Mouse (Mus musculus): ENCODE results near the gene Tor1aip1.

The Tor1aip1 gene

GRCm38 (mm10) chr1:156035930-156036737 is at the start of gene Tor1aip1:
TSS of gene Tor1aip1 (minus strand) at chr1:156036480.
- DNase-seq = peak; percentile 99

GRCm38 (mm10) chr1:156085770-156086169 is 49.5 kb upstream of the Tor1aip1 start:
- DNase-seq = peak; percentile 78

- DNase-seq = no peak
Observed at GRCm38 (mm10) chr1:156084603-156085002, 48.3 kb upstream of the Tor1aip1 start.

GRCm38 (mm10) chr1:156077655-156078054 is 41.4 kb upstream of the Tor1aip1 start:
- peak; percentile 18 for DNase-seq

- DNase-seq = no peak
Observed at GRCm38 (mm10) chr1:156076474-156076873, 40.2 kb upstream of the Tor1aip1 start.

GRCm38 (mm10) chr1:156074575-156074974 is 38.3 kb upstream of the Tor1aip1 start:
- peak; percentile 70 for DNase-seq

- no peak for DNase-seq
Observed at GRCm38 (mm10) chr1:156073169-156073821, 37.0 kb upstream of the Tor1aip1 start.

GRCm38 (mm10) chr1:156070106-156070505 is 33.8 kb upstream of the Tor1aip1 start:
- DNase-seq = no peak

- DNase-seq = no peak
Observed at GRCm38 (mm10) chr1:156066133-156066532, 29.9 kb upstream of the Tor1aip1 start.

- DNase-seq = no peak
Observed at GRCm38 (mm10) chr1:156062193-156062592, 25.9 kb upstream of the Tor1aip1 start.

- no peak for DNase-seq
Observed at GRCm38 (mm10) chr1:156058207-156058606, 21.9 kb upstream of the Tor1aip1 start.

- no peak for DNase-seq
Observed at GRCm38 (mm10) chr1:156046688-156047087, 10.4 kb upstream of the Tor1aip1 start.

GRCm38 (mm10) chr1:156044211-156044611 is 7.9 kb upstream of the Tor1aip1 start:
- DNase-seq = no peak

- peak; percentile 74 for DNase-seq
Observed at GRCm38 (mm10) chr1:156043027-156043426, 6.7 kb upstream of the Tor1aip1 start.

- DNase-seq = no peak
Observed at GRCm38 (mm10) chr1:156042481-156042880, 6.2 kb upstream of the Tor1aip1 start.

GRCm38 (mm10) chr1:156041451-156042241 is 5.4 kb upstream of the Tor1aip1 start:
- no peak for DNase-seq

- peak; percentile 97 for DNase-seq
Observed at GRCm38 (mm10) chr1:156040731-156041401, 4.6 kb upstream of the Tor1aip1 start.

- peak; percentile 20 for DNase-seq
Observed at GRCm38 (mm10) chr1:156039989-156040388, 3.7 kb upstream of the Tor1aip1 start.

GRCm38 (mm10) chr1:156037144-156037583 is 884 bp upstream of the Tor1aip1 start:
- peak; percentile 6 for DNase-seq

GRCm38 (mm10) chr1:156035269-156035929 is 881 bp downstream of the Tor1aip1 start, which contains the start of gene Tor1aip2:
TSS of gene Tor1aip2 (plus strand) at chr1:156035403.
- peak; percentile 93 for DNase-seq

GRCm38 (mm10) chr1:156034661-156035060 is 1.6 kb downstream of the Tor1aip1 start:
- DNase-seq = no peak

GRCm38 (mm10) chr1:156033921-156034320 is 2.4 kb downstream of the Tor1aip1 start:
- no peak for DNase-seq
